Mouse (Mus musculus) limb, embryonic 14.5 days (tissue): ENCODE data around the gene Grip1. TPM values are rescaled to one million over a fixed set of nuclear protein-coding genes. Genes with fewer than 3 reads are reported as not detected.

ENCODE experiments used
- ATAC-seq: fragments of 200-750 bp; cut with Nextera tagmentation; 2 replicates; pipeline ENCODE4 v1.8.0; 2017; ENCODE audit warnings: low read depth, moderate number of reproducible peaks, moderate TSS enrichment; ENCODE audit not compliant: low FRiP score
- DNase-seq: peaks from one replicate; pipeline ENCODE4 v3.0.0-alpha.2; 2015; ENCODE audit warnings: low spot score
- H3K27ac ChIP-seq: fragments of 300-500 bp; sonication (generic); replicated peaks from 2 replicates; pipeline ENCODE4 v1.5.1; 2014; ENCODE audit warnings: low read depth, mild to moderate bottlenecking, low read length, moderate library complexity, mixed read lengths
- H3K27me3 ChIP-seq: fragments of 300-500 bp; sonication (generic); 2 replicates; pipeline ENCODE4 v1.6.1; 2014; ENCODE audit warnings: low read length, mixed read lengths; ENCODE audit not compliant: control insufficient read depth, insufficient read depth
- H3K36me3 ChIP-seq: fragments of 300-500 bp; sonication (generic); 2 replicates; pipeline ENCODE4 v1.6.1; 2014; ENCODE audit warnings: mild to moderate bottlenecking, low read length, moderate library complexity, mixed read lengths; ENCODE audit not compliant: control insufficient read depth, insufficient read depth
- H3K4me1 ChIP-seq: fragments of 300-500 bp; sonication (generic); 2 replicates; pipeline ENCODE4 v1.6.1; 2014; ENCODE audit warnings: antibody characterized with exemption, low read length, mixed read lengths; ENCODE audit not compliant: control insufficient read depth, insufficient read depth
- H3K4me2 ChIP-seq: fragments of 300-500 bp; sonication (generic); replicated peaks from 2 replicates; pipeline ENCODE4 v1.6.1; 2014; ENCODE audit warnings: low read depth, mild to moderate bottlenecking, low read length, moderate library complexity; ENCODE audit not compliant: severe bottlenecking
- H3K4me3 ChIP-seq: fragments of 300-500 bp; sonication (generic); replicated peaks from 2 replicates; pipeline ENCODE4 v1.5.1; 2014; ENCODE audit warnings: low read length
- H3K9ac ChIP-seq: fragments of 300-500 bp; sonication (generic); 2 replicates; pipeline ENCODE4 v1.6.1; 2014; ENCODE audit warnings: mild to moderate bottlenecking, low read depth, low read length, moderate library complexity; ENCODE audit not compliant: severe bottlenecking
- H3K9me3 ChIP-seq: fragments of 300-500 bp; sonication (generic); 2 replicates; pipeline ENCODE4 v1.6.1; 2016; ENCODE audit warnings: low read length; ENCODE audit not compliant: control insufficient read depth
- POLR2A ChIP-seq: fragments of 200-500 bp; IDR thresholded peaks from 2 replicates; pipeline ENCODE4 v1.8.0; 2012; ENCODE audit warnings: inconsistent platforms, mild to moderate bottlenecking, moderate library complexity, borderline replicate concordance; ENCODE audit not compliant: insufficient read depth, insufficient read length; ENCODE audit errors: extremely low read depth
- WGBS: fragments of 180-500 bp; shearing (Covaris S2); extraction: QIAGEN DNeasy Blood & Tissue Kit; methylation state at CpG from one replicate; pipeline ENCODE4 v1.1.7; 2014; 5-methylcytosine and 5-hydroxymethylcytosine counted together
- polyA plus RNA-seq, 2 experiments: library from polyadenylated mRNA; depleted of rRNA in 1 of 2; stranded (reverse) in 1 of 2; unstranded in 1 of 2; fragments of >200 nt; fragmentation: Nextera tagmentation in 1 of 2; extraction: Ambion mirVana in 1 of 2; gene quantifications; 2 replicates each; pipeline versions ENCODE4 v1.2.1 to v1.2.3; 2012 to 2014

Gene Grip1
- polyA plus RNA-seq, 2 experiments: 5.9 to 7.6 TPM

- WGBS: 88% methylated on average over 17 of the region's 17 CpGs
- Histone ChIP-seq H3K4me3 (no peak overlapping the region), H3K36me3 (no peaks in the 10 kb centered on the region), H3K27me3 (no peaks in the 10 kb centered on the region), H3K9me3 (no peaks in the 10 kb centered on the region), H3K4me2 (no peak overlapping the region), H3K9ac (no peak overlapping the region), H3K4me1 (0 out of 2 replicates have a peak, but pooled peaks cover 3% of the 10 kb centered on the region), H3K27ac (no peak overlapping the region)
- DNase-seq: no peak
- ATAC-seq: no peak
- no peak for TF ChIP-seq POLR2A
Observed at GRCm38 (mm10) chr10:119957260-119957955, 503.8 kb downstream of the Grip1 start.

- H3K4me2 ChIP-seq: no peak overlapping the region
- H3K9ac ChIP-seq: no peak overlapping the region
- WGBS: 63% methylated on average over 3 of the region's 3 CpGs
- no peaks in the 10 kb centered on the region for H3K9me3 ChIP-seq
- H3K4me1 ChIP-seq: 0 out of 2 replicates have a peak, but pooled peaks cover 3% of the 10 kb centered on the region
- no peaks in the 10 kb centered on the region for H3K36me3 ChIP-seq
- no peaks in the 10 kb centered on the region for H3K27me3 ChIP-seq
- DNase-seq (no peak), ATAC-seq (no peak)
- no peak overlapping the region for H3K4me3 ChIP-seq
- no peak for TF ChIP-seq POLR2A
- H3K27ac ChIP-seq: no peak overlapping the region
Observed at GRCm38 (mm10) chr10:119960915-119961314, 507.3 kb downstream of the Grip1 start.

GRCm38 (mm10) chr10:119966321-119966720 lies 512.7 kb downstream of the Grip1 start:
- Histone ChIP-seq H3K9ac (no peak overlapping the region), H3K27me3 (no peaks in the 10 kb centered on the region), H3K27ac (no peak overlapping the region), H3K9me3 (no peaks in the 10 kb centered on the region), H3K4me3 (no peak overlapping the region), H3K36me3 (no peaks in the 10 kb centered on the region), H3K4me2 (no peak overlapping the region), H3K4me1 (0 out of 2 replicates have a peak, but pooled peaks cover 3% of the 10 kb centered on the region)
- 72% methylated on average over 8 of the region's 8 CpGs for WGBS
- TF ChIP-seq POLR2A: no peak
- ATAC-seq (no peak), DNase-seq (no peak)

DNA sequence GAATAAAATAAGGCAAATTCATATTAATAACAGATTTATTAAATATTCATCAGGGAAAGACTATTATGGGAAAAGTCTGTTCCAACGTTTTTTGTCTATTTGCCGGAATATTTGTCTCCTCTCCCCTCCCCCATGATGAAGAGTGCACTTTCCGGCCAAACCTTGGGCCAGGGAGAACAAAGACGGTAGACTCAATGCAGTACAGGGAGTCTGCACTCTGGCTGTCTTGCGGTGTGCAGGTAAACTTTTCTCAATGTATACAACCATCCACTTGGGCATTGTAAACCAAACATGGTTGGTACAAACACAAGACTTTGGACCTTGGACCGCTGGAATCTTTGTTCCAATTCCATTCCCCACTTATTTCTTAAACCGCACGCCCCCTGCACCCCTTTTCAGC lies 525.8 kb downstream of the Grip1 start:
- H3K27ac ChIP-seq: no peak overlapping the region
- no peaks in the 10 kb centered on the region for H3K36me3 ChIP-seq
- H3K4me2 ChIP-seq: no peak overlapping the region
- peaks cover 7% of the 10 kb centered on the region; the same call in 1 of the 2 replicates for H3K4me1 ChIP-seq
- H3K9ac ChIP-seq: no peak overlapping the region
- no peaks in the 10 kb centered on the region for H3K27me3 ChIP-seq
- DNase-seq (no peak), ATAC-seq (no peak)
- no peak for TF ChIP-seq POLR2A
- no peaks in the 10 kb centered on the region for H3K9me3 ChIP-seq
- no peak overlapping the region for H3K4me3 ChIP-seq
- WGBS: 52% methylated on average over 8 of the region's 8 CpGs

- Histone ChIP-seq H3K9ac (no peak overlapping the region), H3K9me3 (no peaks in the 10 kb centered on the region), H3K27me3 (no peaks in the 10 kb centered on the region), H3K27ac (no peak overlapping the region), H3K4me3 (no peak overlapping the region), H3K36me3 (no peaks in the 10 kb centered on the region), H3K4me1 (peaks cover 7% of the 10 kb centered on the region; the same call in 1 of the 2 replicates), H3K4me2 (no peak overlapping the region)
- DNase-seq (no peak), ATAC-seq (no peak)
- no peak for TF ChIP-seq POLR2A
- WGBS: 41% methylated on average over 11 of the region's 11 CpGs
Observed at GRCm38 (mm10) chr10:119980032-119980431, 526.4 kb downstream of the Grip1 start.
